Mouse (Mus musculus): Measurements from ENCODE around the gene Galr3.
"Not testable (repeated sequence)": the region's sequence is repeated elsewhere in the genome, so short reads cannot be mapped to it uniquely, and the experiment has no call there.

Gene Galr3

DNA sequence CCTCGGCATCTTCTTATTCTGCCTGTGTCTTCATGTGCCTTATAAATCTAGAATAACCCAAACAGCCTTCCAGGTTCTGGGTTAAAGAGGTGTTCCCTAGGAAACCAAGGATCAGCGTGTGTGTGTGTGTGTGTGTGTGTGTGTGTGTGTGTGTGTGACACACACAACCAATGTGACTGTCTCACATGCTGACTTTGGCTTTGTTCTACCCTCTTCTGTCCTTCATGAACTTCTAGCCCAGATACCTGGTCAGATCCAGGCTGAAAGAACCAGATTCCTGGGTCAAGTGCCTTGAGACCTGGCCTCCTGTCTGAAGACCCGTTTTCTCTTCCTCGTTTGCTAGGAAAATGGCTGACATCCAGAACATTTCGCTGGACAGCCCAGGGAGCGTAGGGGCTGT is at the start of gene Galr3:
Gene Galr3 (plus strand): TSS at position 301 of the 400 bp plus-strand sequence.
- DNase-seq (ENCODE audit: extremely low spot score), result no peak

DNA sequence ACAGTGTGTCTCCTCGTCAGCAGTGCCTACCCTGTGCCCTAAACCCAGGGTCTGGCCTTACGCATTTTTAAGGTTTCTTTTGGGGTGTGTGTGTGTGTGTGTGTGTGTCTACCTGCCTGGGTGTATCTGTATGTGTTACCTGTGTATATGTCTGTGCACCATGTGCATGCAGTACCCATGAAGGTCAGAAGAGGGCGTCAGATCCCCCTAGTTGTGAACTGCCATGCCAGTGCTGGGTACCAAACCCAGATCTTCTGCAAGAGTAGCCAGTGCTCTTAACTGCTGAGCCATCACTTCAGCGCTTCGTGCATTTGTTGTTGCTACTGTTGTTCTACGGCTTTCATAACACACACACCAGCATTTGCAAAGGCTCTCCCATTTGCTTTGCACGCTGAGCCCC is 49.5 kb upstream of the Galr3 start:
- no peak for DNase-seq (ENCODE audit: extremely low spot score)

DNA sequence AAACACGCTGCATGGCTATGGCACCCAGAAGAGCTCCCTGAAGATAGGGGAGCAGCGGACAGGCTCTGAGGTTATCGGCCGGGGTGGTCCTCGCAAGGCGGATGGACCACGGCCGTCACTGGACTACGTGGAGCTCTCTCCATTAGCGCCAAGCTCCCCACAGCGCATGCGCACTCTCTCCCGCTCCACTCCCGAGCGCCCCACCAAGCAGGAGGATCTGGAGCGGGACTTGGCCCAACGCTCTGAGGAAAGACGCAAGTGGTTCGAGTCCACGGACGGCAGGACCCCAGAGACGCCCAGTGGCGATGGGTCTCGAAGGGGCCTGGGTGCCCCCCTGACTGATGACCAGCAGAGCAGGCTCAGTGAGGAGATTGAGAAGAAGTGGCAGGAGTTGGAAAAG is 48.8 kb upstream of the Galr3 start:
- no peak for DNase-seq (ENCODE audit: extremely low spot score)

DNA sequence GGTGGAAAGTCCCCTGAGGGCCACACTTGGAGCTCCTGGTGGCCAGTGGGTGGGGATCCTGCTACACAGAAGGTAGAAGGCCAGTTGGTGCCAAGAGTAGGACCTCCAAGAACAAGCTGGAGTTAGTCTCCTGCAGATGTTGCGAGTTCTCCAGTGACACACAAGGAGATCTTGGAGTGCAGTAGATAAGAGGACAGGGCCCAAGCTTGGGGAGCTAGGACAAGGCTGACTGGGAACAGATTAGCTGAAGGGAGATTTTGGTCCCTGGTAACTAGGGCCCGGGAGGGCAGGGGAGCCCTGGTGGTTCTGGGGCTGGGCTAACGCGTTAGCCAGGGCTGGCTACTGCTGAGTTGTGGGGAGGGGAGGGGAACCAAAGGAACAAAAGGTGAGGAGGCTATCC is 45.8 kb upstream of the Galr3 start:
- DNase-seq (ENCODE audit: extremely low spot score), result no peak

DNA sequence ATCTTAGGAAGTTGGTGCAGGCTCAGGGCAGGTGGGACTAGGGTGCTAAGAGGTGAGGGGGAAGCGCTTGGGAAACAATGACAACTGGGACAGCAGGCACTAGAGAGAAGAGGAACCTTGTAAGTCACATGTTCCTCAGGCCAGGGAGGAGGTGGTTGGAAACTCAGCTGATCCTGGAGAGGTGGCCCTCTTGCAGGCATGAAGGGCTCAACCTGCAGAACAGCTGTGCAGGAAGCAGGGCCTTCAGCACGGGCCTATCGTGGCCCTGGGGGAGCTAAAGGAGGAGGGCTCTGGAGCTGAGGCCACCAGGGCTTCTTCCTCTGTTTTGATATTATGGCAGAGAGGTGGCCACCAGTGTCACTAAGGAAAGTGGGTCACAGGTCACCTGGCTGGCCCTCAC is 45.0 kb upstream of the Galr3 start:
- DNase-seq (ENCODE audit: extremely low spot score), result no peak

DNA sequence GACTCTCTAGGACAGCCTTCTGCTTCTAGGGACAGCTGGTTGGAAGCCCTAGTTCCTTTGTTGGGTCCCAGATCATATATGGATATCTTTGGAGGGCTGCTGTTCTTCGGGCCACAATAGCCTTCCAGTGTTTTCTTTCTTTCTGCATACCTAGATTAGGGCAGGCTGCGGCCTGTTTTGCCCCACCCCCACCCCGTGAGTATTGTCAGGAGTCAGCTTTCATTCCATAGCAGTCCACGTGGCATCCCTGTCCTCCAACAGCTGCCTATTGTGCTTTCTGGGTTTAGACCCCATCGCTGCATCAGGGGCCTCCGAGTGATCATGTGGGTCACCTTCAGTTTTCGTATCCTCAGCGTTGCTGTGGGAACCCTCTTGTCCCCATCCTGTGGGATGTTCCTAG is 43.3 kb upstream of the Galr3 start:
- no peak for DNase-seq (ENCODE audit: extremely low spot score)

DNA sequence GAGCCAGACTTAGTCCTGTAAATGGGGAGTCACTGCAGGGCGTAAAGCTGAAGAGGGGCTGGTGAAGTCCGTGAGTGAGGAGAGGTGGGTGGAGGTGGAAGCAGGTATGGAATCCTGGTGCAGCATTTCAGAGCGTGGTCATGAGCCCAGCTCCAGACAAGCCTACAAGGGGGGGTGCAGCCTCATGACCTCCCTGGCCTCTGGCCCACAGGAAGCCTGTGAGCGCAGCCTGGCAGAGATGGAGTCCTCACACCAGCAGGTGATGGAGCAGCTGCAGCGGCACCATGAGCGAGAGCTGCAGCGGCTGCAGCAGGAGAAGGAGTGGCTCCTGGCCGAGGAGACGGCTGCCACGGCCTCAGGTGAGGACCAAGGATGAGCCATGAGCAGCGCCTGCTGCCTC is 42.1 kb upstream of the Galr3 start:
- DNase-seq (ENCODE audit: extremely low spot score), result no peak

DNA sequence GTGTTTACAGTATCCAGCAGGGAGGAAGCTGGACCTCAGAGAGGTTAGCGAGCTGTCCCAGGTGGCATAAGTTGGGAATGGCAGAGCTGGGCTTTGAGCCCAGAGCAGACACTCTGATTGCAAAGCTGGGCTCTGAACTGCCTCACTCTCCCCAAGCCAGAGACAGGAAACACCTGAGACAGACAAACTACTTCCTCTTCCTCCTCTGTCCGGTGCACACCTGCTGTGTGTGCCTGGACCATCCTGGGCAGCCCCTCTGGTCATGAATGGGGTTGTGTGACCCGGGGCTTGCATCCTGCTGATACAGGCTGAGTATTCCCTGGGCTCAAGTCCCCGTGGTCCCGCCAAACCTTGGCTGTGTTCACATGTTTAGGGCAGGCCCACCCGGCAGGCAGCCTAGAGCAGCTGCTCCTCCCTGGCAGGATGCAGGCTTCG is 41.3 kb upstream of the Galr3 start:
- DNase-seq (ENCODE audit: extremely low spot score), result no peak

DNA sequence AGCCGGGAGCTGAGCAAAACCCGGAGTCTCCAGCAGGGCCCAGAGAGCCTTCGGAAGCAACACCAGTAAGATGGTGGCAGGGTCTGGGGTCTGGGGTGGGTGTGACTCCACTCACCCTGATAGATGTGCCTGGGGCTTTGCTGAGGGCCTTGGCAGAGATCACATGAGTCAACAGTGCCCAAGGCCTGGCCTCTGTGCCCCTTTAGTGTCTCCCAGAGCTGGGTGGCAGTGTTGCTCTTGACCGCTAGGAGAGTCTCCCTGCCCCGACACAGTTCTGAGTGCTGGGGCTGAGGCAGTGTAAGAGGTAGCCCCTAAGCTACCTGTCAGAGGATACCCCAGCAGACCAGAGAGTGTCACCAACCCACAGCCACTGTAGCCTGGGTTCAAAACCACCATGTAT is 40.1 kb upstream of the Galr3 start:
- DNase-seq (ENCODE audit: extremely low spot score), result no peak

DNA sequence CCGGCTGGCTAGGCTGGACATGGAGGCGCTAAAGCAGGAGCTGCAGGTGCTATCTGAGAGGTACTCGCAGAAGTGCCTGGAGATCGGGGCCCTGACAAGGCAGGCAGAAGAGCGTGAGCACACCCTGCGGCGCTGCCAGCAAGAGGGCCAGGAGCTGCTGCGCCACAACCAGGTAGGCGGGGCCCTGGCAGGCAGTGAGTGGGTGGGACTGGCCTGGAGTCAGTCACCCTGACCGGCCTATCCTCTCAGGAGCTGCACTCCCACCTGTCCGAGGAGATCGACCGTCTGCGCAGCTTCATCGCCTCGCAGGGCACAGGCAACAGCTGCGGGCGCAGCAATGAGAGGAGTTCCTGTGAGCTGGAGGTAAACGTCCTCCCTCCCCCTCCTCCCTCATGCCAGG is 39.6 kb upstream of the Galr3 start:
- DNase-seq (ENCODE audit: extremely low spot score), result no peak

DNA sequence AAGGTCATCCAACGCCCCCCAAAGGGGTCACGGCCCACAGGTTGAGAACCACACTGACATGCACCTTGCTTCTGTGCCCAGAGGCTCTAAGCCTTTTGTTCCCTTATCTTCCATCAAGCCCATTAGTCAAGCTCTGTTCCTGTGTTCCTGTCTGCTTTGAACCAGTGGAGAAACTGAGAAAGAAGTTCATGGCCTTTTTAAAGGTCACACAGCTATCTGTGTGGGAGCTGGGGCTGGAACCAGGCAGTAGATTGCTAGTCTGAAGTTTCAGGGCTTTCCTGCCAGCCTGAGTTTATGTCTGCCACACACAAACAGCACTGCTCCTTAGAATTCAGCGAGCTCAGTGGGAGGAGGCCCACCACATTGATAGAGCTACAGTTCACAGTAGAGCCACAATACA is 38.6 kb upstream of the Galr3 start:
- no peak for DNase-seq (ENCODE audit: extremely low spot score)

DNA sequence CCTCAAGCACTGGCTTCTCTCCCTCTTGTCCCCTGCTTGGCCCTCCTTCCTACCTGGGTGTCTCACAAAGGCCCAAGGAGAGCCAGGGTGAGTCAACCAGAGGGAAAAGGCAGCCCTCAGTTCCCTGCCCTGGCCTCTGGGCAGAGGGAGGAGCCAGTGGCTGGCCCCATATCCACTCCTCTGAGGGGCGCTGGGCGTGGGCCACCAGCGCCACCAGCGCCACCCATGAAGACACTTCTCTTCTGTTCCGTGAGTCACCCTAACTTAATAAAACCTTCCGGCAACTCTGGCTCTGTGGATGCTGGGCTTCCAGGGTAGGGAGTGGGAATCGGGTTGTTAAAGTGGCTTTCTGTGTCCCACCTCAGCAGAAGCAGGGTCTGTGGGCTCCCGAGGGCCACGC is 36.1 kb upstream of the Galr3 start:
- DNase-seq (ENCODE audit: extremely low spot score), result no peak

DNA sequence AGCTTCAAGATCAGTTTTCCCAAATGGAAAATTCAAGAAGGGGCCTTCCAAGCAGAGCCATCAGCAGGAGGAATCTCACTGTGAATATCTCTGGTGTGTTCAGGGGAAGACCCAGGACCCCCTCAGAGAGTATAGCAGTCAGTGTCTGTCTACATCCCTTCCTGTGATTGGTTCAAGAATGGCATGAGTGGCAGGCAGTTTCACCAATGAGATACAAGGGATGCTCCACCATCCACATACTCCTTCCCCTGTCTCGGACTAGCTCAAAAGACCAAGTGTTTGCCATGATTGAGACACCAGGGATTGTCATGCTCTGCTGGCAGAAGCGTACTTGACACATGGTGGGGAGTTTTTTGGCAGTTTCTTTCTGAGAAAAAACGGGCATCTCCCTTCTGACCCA is 35.0 kb upstream of the Galr3 start:
- no peak for DNase-seq (ENCODE audit: extremely low spot score)

DNA sequence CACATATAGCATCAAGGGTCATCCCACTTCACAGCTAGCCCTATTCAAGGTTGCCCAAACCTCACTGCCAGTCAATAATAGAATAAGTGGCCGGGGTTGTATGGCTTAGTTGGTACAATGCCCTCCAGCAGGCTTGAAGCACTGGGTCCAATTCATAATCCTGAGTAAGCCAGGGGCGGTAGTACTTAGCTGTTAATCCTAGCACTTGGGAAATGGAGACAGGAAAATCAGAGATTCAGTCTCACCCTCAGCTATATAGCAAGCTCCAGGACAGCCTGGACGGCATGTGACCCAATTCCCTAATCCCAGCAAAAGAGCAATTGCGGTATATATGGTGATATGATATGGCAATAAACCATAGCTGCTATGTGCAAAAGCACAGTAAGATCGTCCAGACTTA is 34.6 kb upstream of the Galr3 start:
- no peak for DNase-seq (ENCODE audit: extremely low spot score)

DNA sequence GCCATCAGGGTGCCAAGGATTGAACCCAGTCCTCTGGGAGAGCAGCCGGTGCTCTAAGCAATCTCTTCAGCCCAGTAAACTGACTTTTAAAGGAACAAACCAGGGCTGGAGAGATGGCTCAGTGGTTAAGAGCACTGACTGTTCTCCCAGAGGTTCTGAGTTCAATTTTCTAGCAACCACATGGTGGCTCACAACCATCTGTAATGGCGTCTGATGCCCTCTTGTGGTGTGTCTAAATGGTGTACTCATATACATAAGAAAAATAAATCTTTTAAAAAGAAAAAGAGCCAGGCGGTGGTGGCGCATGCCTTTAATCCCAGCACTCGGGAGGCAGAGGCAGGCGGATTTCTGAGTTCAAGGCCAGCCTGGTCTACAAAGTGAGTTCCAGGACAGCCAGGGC is 33.8 kb upstream of the Galr3 start:
- DNase-seq (ENCODE audit: extremely low spot score), result not testable (repeated sequence)

DNA sequence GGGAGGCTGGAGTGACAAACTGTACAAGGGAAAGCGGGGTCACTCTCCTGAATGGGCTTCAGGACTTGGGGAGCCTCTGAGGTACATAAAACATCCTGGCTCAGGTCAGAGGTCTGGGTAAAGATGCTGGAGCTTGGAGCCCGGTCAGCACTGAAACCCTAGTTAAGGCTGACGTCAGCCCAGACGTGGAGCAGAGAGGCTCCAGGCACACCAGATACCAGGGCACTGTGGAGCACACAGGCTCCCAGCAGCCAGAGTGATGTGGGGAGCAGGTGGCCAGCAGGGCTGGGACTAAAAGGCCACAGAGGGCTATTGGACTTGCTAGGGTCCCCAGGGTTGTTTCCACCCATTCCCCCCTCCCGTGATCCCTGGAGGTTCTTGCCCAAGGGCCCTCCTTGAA is 32.0 kb upstream of the Galr3 start:
- no peak for DNase-seq (ENCODE audit: extremely low spot score)

DNA sequence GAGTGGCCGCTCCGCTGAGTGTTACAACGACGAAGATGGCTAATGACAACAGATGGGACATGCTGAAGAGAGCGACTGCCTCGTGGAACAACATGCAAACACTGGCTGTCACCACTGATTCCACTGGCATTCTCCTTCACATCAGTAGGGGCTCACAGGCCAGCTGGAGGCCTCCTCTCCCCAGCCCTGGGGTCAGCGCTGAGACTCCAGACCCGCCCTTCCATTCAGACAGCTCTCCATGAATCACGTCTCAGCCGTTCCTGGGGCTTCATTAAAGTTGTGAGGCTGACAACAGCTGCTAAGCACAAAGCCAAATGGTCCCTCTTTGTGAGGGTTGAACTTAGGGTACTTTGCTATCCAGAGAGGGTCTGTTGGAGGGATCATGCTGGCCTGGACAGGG is 30.1 kb upstream of the Galr3 start:
- no peak for DNase-seq (ENCODE audit: extremely low spot score)

DNA sequence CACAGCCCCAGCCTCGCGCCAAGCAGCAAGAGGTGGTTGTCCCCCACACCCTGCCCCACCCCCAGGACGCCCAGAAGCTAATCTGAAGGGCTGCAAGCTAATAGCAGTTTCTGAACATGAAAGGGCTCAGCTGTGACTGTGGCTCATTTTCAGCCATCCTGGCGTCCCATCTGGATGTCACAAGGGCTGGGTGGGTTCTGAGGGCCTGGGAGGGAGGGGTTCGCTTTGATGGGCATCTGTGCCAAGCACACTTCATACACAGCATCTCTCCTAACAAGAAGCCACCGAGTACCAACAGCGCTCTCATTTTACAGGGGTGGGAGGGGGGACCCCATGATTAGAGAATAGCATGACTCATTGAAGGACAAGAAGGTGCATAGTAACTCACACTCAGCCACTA is 28.3 kb upstream of the Galr3 start:
- DNase-seq (ENCODE audit: extremely low spot score), result no peak

DNA sequence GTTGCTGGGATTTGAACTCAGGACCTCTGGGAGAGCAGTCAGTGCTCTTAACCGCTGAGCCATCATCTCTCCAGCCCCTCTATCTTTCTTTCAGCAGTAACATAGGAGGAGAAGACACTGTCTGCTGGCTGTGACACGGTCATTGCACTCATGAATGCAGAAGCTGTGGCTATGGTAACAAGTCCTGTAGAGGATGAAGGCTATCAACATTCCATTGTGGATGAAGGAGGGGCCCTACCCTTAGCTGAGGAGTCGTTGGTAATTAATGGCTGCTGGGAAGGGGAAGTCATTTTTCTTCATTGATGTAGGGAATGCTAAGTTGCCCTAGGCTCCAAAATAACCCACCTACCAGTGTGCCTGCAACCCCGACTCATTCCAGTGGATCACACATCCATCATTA is 23.5 kb upstream of the Galr3 start:
- DNase-seq (ENCODE audit: extremely low spot score), result no peak

DNA sequence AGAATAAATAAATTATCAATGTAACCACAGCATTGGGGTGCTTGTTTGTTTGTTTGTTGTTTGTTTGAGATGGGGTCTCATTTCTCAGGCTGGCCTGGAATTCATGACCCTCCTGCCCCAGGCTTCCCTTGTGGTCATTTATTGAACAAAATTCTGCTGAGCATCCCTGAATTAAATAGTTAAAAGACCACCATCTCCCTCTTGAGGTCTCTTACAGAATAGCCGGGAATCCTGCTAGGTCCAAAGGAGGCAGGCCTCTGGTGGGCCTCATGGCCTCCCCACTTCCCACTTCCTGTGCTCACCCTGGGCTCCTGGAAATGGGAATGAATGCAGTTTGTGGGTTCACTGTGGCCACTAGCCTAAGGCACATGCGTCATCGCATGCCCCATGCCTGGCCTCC is 22.8 kb upstream of the Galr3 start:
- DNase-seq (ENCODE audit: extremely low spot score), result no peak

DNA sequence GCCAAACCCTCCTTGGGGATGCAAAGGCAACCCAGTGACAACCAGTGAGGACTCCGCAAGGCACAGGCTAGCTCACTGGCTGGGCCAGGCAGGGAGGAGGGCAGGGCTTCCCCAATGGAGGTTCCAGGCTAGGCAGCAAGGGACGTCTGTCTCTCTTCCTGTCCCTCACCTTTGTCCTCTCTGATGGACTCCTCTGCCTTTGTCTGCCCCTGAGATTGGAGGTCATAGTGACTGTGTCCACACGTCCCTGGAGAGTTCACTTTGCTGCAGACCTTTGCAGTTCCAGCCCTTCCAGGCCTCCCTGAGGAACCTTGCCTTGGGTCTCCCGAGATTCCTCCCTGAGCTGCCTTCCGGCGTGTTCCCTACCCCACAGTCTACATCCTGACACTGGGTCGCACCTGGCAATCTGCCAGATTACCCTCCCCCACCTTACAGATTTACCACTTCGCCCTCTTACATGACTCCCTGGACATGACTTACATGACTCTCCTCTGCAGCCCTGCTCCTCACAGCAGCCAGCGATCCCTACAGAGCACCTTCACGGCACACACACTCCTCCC is 18.9 kb upstream of the Galr3 start:
- DNase-seq (ENCODE audit: extremely low spot score), result no peak

DNA sequence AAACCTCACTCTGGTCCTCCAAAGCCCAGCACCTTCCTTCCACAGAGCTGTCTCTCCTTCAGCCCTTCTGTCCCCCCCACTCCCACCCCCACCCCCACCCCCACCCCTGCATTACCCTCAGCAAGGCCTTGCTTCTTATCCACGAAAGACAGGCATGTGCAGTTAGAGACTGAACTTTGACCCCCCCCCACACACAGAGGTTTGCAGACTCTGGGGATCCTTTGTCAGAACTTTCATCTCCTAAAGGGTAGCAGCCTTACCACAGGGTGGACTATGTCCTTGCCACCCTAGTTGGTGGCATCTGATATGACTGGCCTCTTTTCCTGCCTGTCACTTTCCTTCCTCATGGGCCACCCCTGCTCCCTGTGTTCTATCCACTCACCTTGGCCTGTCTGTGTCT is 18.3 kb upstream of the Galr3 start:
- no peak for DNase-seq (ENCODE audit: extremely low spot score)

DNA sequence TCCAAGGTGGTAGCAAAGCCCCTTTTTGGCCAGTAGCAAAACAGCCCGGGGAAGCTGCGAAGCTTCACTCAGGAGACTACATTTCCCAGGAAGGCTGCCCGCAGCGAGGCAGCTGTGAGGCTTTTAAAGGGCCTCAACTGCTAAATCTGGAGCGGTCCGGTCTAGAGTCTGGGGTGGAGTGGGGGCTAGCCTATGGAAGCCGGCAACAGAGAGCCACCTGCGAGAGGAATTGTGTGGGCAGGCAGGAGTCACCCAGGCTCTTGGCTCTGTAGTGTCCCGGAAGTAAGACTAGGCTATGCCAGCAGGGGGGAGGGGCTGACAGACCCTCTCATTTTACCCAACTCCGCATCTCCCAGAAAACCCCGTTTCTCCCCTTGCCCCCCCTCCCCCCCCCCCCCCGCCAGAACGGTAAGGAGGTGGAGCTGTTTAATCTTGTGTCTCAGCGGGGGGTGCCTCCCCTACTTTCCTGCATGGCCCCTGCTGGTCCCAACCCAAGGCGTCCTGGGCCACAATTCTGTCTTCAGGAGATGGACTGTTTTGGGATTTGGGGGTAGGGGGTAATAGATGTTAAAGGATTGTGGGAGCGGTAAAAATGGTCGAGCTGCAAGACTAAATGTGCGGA is 15.9 kb upstream of the Galr3 start:
- no peak for DNase-seq (ENCODE audit: extremely low spot score)

Measured in embryo, embryonic 9.5 days (tissue).